Mouse (Mus musculus) urinary bladder, adult 18-20 months (tissue): ENCODE measurements around the gene Ube2g1.
"Not testable (repeated sequence)": the region's sequence is repeated elsewhere in the genome, so short reads cannot be mapped to it uniquely, and the experiment has no call there.

ENCODE experiments used
- DNase-seq, 2 experiments: peaks; one replicate each; pipeline ENCODE4 v3.0.0; 2022; ENCODE audit warnings: low spot score in 2 of 2, mixed read lengths in 2 of 2

Ube2g1 gene

GRCm38 (mm10) chr11:72689551-72690510 lies 82.7 kb downstream of the Ube2g1 start, which contains the start of gene Ankfy1:
TSS of gene Ankfy1 (plus strand) at chr11:72690006.
- DNase-seq, result peak; percentile 94 to 98

GRCm38 (mm10) chr11:72692353-72692752 lies 85.3 kb downstream of the Ube2g1 start:
- DNase-seq, result no peak

DNA sequence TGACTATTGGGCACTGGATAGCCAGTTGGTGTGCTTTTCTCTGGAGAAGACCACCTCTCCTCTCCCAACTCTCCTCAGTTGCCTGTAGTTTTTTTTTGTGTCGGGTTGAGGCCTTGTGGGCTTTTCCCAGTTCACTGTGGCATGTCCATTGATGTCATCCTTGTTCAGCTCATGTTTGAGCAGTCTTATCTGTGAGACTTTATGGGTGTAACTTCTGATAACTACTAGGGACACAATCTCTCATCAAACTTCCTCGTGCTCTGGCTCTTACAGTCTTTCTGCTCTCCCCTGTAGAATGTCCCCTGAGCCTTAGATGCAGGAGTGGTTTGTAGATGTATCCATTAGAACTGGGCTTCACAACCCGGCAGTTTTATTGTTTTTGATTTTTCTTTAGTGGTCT lies 87.9 kb downstream of the Ube2g1 start:
- no peak for DNase-seq

DNA sequence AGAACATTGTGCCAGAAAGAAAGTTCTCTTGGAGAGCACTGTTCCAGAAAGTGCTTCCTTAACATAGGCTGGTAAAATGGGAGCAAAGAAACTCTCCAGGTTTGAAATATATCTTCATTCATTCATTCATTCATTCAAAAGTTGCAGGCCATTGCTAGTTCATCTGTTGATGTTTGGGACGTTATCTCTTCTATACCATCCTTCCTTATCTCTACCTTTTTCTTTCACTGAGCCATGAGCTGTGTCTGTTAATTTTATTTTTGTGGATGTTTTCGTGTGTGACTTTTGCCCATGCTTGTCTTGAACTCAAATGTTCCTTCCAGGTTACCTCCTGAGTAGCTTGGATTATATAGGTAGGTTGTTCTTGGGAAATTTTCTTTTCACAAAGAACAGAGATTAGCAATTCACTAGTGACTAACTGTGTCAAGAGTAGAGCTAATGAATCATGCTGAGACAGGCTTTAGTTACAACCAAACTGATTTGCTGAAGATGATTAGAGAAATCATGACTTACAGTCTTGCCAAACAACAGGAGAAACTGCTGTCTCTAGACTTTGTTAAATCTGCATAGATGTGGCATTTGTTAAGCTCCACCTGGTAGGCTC lies 89.4 kb downstream of the Ube2g1 start:
- no peak for DNase-seq

GRCm38 (mm10) chr11:72697323-72697722 lies 90.2 kb downstream of the Ube2g1 start:
- no peak for DNase-seq

GRCm38 (mm10) chr11:72705111-72705510 lies 98.0 kb downstream of the Ube2g1 start:
- DNase-seq, result not testable (repeated sequence)

GRCm38 (mm10) chr11:72712721-72713120 lies 105.6 kb downstream of the Ube2g1 start:
- DNase-seq, result no peak

GRCm38 (mm10) chr11:72718161-72718560 lies 111.1 kb downstream of the Ube2g1 start:
- no peak for DNase-seq

GRCm38 (mm10) chr11:72723165-72723564 lies 116.1 kb downstream of the Ube2g1 start:
- DNase-seq, result no peak

GRCm38 (mm10) chr11:72723871-72724270 lies 116.8 kb downstream of the Ube2g1 start:
- DNase-seq, result no peak

DNA sequence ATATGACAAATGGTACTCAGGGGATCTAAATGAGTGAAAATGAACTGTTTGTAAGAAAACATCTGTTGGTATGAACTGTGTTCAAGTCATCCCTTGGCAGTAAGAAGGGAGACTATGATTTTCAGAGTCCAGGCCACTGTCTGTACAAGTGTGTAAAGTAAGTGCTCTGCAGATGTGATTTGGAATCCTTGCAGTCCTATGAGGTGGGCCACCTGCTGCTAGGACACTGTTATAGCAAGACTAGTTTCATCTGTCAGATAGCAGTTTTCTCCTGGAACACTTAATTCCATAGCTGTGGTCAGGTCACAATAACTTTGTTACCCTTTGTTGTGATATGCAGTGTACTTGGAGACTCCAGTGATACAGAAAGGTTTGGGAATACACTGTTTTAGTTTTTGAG lies 118.9 kb downstream of the Ube2g1 start:
- no peak for DNase-seq

- DNase-seq, result no peak
These were observed 126.7 kb downstream of the Ube2g1 start for GRCm38 (mm10) chr11:72733736-72734135.

GRCm38 (mm10) chr11:72734840-72735518 lies 127.9 kb downstream of the Ube2g1 start:
- no peak for DNase-seq

DNA sequence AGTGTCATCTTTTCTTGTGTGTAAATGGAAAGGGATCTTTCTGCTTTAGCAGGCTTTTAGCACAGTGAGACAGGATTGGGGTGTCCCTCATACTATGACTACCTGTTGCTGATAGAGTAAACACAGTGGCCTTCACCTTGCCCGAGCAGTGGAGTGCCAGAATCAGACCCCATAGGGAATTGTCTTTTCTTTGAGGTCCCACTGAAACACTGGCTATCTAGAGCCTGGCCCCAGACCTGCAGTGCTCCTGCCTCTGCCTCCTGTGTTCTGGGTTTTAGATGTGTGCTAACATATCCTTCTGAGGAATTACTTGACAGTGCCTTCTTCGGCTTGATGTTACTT lies 128.4 kb downstream of the Ube2g1 start:
- no peak for DNase-seq
